Mouse (Mus musculus) embryonic stem cell, embryonic (primary cell): ENCODE data around the gene Fbxo27.

Source experiments
- CTCF ChIA-PET, 4 experiments: fragments of 300-600 bp in 2 of 4; fragments of 350-600 bp in 2 of 4; sonication (Branson Sonifier 250); formaldehyde crosslinking; loops; one replicate each; lab custom pipeline; 2022; ENCODE audit warnings: inconsistent platforms in 2 of 4; lab: Charles Lee
- POLR2A ChIA-PET, 4 experiments: fragments of 300-600 bp in 2 of 4; fragments of 350-600 bp in 2 of 4; sonication (Branson Sonifier 250); formaldehyde crosslinking; loops; one replicate each; lab custom pipeline; 2022; ENCODE audit warnings: antibody characterized with exemption in 4 of 4, inconsistent platforms in 1 of 4; lab: Charles Lee

Gene Fbxo27

GRCm38 (mm10) chr7:28691075-28691474 is 1.6 kb upstream of the Fbxo27 start:
- ChIA-PET CTCF (interaction anchor here in 3 of 4 experiments (0.7 to 1.2 kb wide), 3 partner anchors 14 to 392 kb away, joined by 3 to 6 read pairs (median 4); no protein-coding TSS in a partner anchor), POLR2A (interaction anchor here in 3 of 4 experiments (0.8 to 8.3 kb wide), 18 partner anchors 10 to 340 kb away, joined by 3 to 97 read pairs (median 4); partner anchors contain the start of genes Fbxo17 (in 1 of the 3), Mrps12 (in 1 of the 3), Rps16 (in 1 of the 3) and Sars2 (in 1 of the 3))

- POLR2A ChIA-PET = interaction anchor here (0.5 to 8.3 kb wide), 91 partner anchors 8 to 1332 kb away, joined by 3 to 97 read pairs (median 5); partner anchors contain the start of genes Fbxo17 (in 3 of the 4), Sirt2 (in 2 of the 4), Acp7 (in 1 of the 4) and Dyrk1b (in 1 of the 4)
- CTCF ChIA-PET = interaction anchor here (0.6 to 1.9 kb wide), 11 partner anchors 17 to 1710 kb away, joined by 3 to 12 read pairs (median 3); partner anchors contain the start of genes Mrps12 (in 1 of the 4) and Sars2 (in 1 of the 4)
Observed at GRCm38 (mm10) chr7:28693321-28693966, 795 bp downstream of the Fbxo27 start.

GRCm38 (mm10) chr7:28694423-28694822 is 1.8 kb downstream of the Fbxo27 start:
- ChIA-PET POLR2A (interaction anchor here (0.6 to 8.3 kb wide), 75 partner anchors 9 to 515 kb away, joined by 3 to 97 read pairs (median 4); partner anchors contain the start of genes Fbxo17 (in 3 of the 4), Acp7 (in 1 of the 4), Dyrk1b (in 1 of the 4) and Eif3k (in 1 of the 4)), CTCF (interaction anchor here in 3 of 4 experiments (0.7 to 1.9 kb wide), 11 partner anchors 14 to 546 kb away, joined by 3 to 10 read pairs (median 3); partner anchors contain the start of genes Gmfg (in 1 of the 3), Mrps12 (in 1 of the 3) and Sars2 (in 1 of the 3))

GRCm38 (mm10) chr7:28694966-28695511 is 2.4 kb downstream of the Fbxo27 start:
- ChIA-PET CTCF (interaction anchor here in 3 of 4 experiments (0.6 to 1.9 kb wide), 8 partner anchors 15 to 390 kb away, joined by 3 to 10 read pairs (median 3); partner anchors contain the start of genes Gmfg (in 1 of the 3), Mrps12 (in 1 of the 3) and Sars2 (in 1 of the 3)), POLR2A (interaction anchor here (0.6 to 8.3 kb wide), 31 partner anchors 9 to 302 kb away, joined by 3 to 97 read pairs (median 6); partner anchors contain the start of genes Fbxo17 (in 3 of the 4), Eif3k (in 1 of the 4), Map4k1 (in 1 of the 4) and Med29 (in 1 of the 4))

- ChIA-PET POLR2A (interaction anchor here in 2 of 4 experiments (0.9 to 8.3 kb wide), 8 partner anchors 9 to 121 kb away, joined by 3 to 77 read pairs (median 4); partner anchors contain the start of gene Fbxo17 (in 1 of the 2)), CTCF (interaction anchor here in 2 of 4 experiments (0.5 to 0.6 kb wide), 2 partner anchors 284 to 802 kb away, joined by 3 read pairs; partner anchors contain the start of gene Eif3k (in 1 of the 2))
Observed at GRCm38 (mm10) chr7:28697277-28697676, 4.6 kb downstream of the Fbxo27 start.

GRCm38 (mm10) chr7:28700269-28700668 is 7.6 kb downstream of the Fbxo27 start:
- ChIA-PET POLR2A (interaction anchor here (0.6 to 2.4 kb wide), 10 partner anchors 9 to 445 kb away, joined by 3 to 7 read pairs (median 4); partner anchors contain the start of gene Fbxo17 (in 1 of the 4)), CTCF (interaction anchor here in 2 of 4 experiments (0.6 to 1.2 kb wide), 4 partner anchors 21 to 1192 kb away, joined by 3 to 5 read pairs (median 3); partner anchors contain the start of genes Gmfg (in 1 of the 2), Pak4 (in 1 of the 2) and Samd4b (in 1 of the 2))

- ChIA-PET POLR2A (interaction anchor here in 3 of 4 experiments (0.7 to 7.2 kb wide), 15 partner anchors 8 to 45 kb away, joined by 3 to 77 read pairs (median 4); partner anchors contain the start of genes Fbxo17 (in 1 of the 3), Fbxo27 (in 1 of the 3) and Sars2 (in 1 of the 3)), CTCF (interaction anchor here in 3 of 4 experiments (0.5 to 2.2 kb wide), 13 partner anchors 10 to 360 kb away, joined by 3 to 8 read pairs (median 3); partner anchors contain the start of genes Mrps12 (in 1 of the 3), Pak4 (in 1 of the 3), Samd4b (in 1 of the 3) and Sars2 (in 1 of the 3))
Observed at GRCm38 (mm10) chr7:28701306-28701705, 8.7 kb downstream of the Fbxo27 start.

GRCm38 (mm10) chr7:28702601-28703143 is 10.0 kb downstream of the Fbxo27 start:
- ChIA-PET CTCF (interaction anchor here in 1 of 4 experiments (0.7 to 2.2 kb wide), 2 partner anchors 27 to 56 kb away, joined by 4 to 8 read pairs; no protein-coding TSS in a partner anchor), POLR2A (interaction anchor here in 2 of 4 experiments (0.7 to 7.2 kb wide), 6 partner anchors 9 to 39 kb away, joined by 3 to 77 read pairs (median 4); partner anchors contain the start of genes Fbxo27 (in 2 of the 2) and Sars2 (in 1 of the 2))

GRCm38 (mm10) chr7:28709454-28709853 is 16.8 kb downstream of the Fbxo27 start:
- ChIA-PET POLR2A (interaction anchor here (0.5 to 4.2 kb wide), 17 partner anchors 8 to 130 kb away, joined by 3 to 44 read pairs (median 4); partner anchors contain the start of genes Fbxo27 (in 2 of the 4), Fbxo17 (in 1 of the 4), Mrps12 (in 1 of the 4) and Sars2 (in 1 of the 4)), CTCF (interaction anchor here in 2 of 4 experiments (0.6 to 0.9 kb wide), 2 partner anchors 10 to 587 kb away, joined by 3 to 4 read pairs; no protein-coding TSS in a partner anchor)

- POLR2A ChIA-PET = interaction anchor here in 2 of 4 experiments (0.6 to 3.0 kb wide), 18 partner anchors 8 to 318 kb away, joined by 3 to 19 read pairs (median 3); partner anchors contain the start of genes Fbxo27 (in 1 of the 2), Med29 (in 1 of the 2), Mrps12 (in 1 of the 2) and Paf1 (in 1 of the 2)
- CTCF ChIA-PET = interaction anchor here (0.5 to 1.7 kb wide), 22 partner anchors 9 to 1291 kb away, joined by 3 to 10 read pairs (median 4); partner anchors contain the start of genes Mrps12 (in 2 of the 4), Sars2 (in 2 of the 4), Dll3 (in 1 of the 4) and Eif3k (in 1 of the 4)
Observed at GRCm38 (mm10) chr7:28710962-28711361, 18.3 kb downstream of the Fbxo27 start.

- POLR2A ChIA-PET = interaction anchor here in 3 of 4 experiments (0.5 to 5.9 kb wide), 20 partner anchors 8 to 96 kb away, joined by 3 to 77 read pairs (median 4); partner anchors contain the start of genes Fbxo27 (in 1 of the 3), Mrps12 (in 1 of the 3), Sars2 (in 1 of the 3) and Sirt2 (in 1 of the 3)
- CTCF ChIA-PET = interaction anchor here in 2 of 4 experiments (0.5 to 2.1 kb wide), 7 partner anchors 14 to 223 kb away, joined by 3 to 6 read pairs (median 3); partner anchors contain the start of genes Mrps12 (in 1 of the 2) and Sars2 (in 1 of the 2)
Observed at GRCm38 (mm10) chr7:28714667-28715066, 22.0 kb downstream of the Fbxo27 start.

- ChIA-PET POLR2A (interaction anchor here (0.6 to 5.9 kb wide), 26 partner anchors 7 to 1186 kb away, joined by 3 to 77 read pairs (median 6); partner anchors contain the start of genes Fbxo27 (in 1 of the 4), Mrps12 (in 1 of the 4) and Sars2 (in 1 of the 4)), CTCF (interaction anchor here in 2 of 4 experiments (0.6 to 2.1 kb wide), 6 partner anchors 12 to 70 kb away, joined by 3 to 9 read pairs (median 4); partner anchors contain the start of genes Mrps12 (in 1 of the 2) and Sars2 (in 1 of the 2))
Observed at GRCm38 (mm10) chr7:28715598-28715997, 22.9 kb downstream of the Fbxo27 start.

GRCm38 (mm10) chr7:28716590-28717281 is 24.1 kb downstream of the Fbxo27 start, which contains the start of gene Fbxo17:
TSS of gene Fbxo17 (plus strand) at chr7:28716804.
- ChIA-PET CTCF (interaction anchor here (0.5 to 1.5 kb wide), 11 partner anchors 11 to 501 kb away, joined by 3 to 9 read pairs (median 5); partner anchors contain the start of genes Gmfg (in 1 of the 4) and Sirt2 (in 1 of the 4)), POLR2A (interaction anchor here in 3 of 4 experiments (0.5 to 5.9 kb wide), 53 partner anchors 8 to 598 kb away, joined by 3 to 77 read pairs (median 4); partner anchors contain the start of genes Rps16 (in 3 of the 3), Mrps12 (in 2 of the 3), Pak4 (in 2 of the 3) and Samd4b (in 2 of the 3))

- POLR2A ChIA-PET = interaction anchor here in 3 of 4 experiments (0.5 to 5.9 kb wide), 26 partner anchors 9 to 1480 kb away, joined by 3 to 77 read pairs (median 4); partner anchors contain the start of genes Mrps12 (in 2 of the 3), Sars2 (in 2 of the 3), Acp7 (in 1 of the 3) and Fbxo27 (in 1 of the 3)
- CTCF ChIA-PET = interaction anchor here in 3 of 4 experiments (0.6 to 1.6 kb wide), 4 partner anchors 24 to 71 kb away, joined by 3 to 7 read pairs (median 5); partner anchors contain the start of genes Mrps12 (in 2 of the 3) and Sars2 (in 2 of the 3)
Observed at GRCm38 (mm10) chr7:28717726-28718125, 25.1 kb downstream of the Fbxo27 start.
